Mouse (Mus musculus) kidney, postnatal 36 days (tissue): Measurements from ENCODE around the gene Rgma.

Source experiments
- DNase-seq, 2 experiments: peaks; one replicate each; pipeline ENCODE4 v3.0.0; 2021 to 2022; ENCODE audit warnings: mixed read lengths in 2 of 2

Rgma gene

GRCm38 (mm10) chr7:73402106-73402505 lies 26.8 kb downstream of the Rgma start:
- DNase-seq, result no peak

- DNase-seq, result no peak
Observed at GRCm38 (mm10) chr7:73402671-73403070, 27.4 kb downstream of the Rgma start.

- no peak for DNase-seq
Observed at GRCm38 (mm10) chr7:73403538-73403937, 28.2 kb downstream of the Rgma start.

GRCm38 (mm10) chr7:73405550-73405949 lies 30.2 kb downstream of the Rgma start:
- no peak for DNase-seq

- no peak for DNase-seq
Observed at GRCm38 (mm10) chr7:73411523-73411922, 36.2 kb downstream of the Rgma start.

GRCm38 (mm10) chr7:73411986-73412385 lies 36.7 kb downstream of the Rgma start:
- no peak for DNase-seq

GRCm38 (mm10) chr7:73412419-73412818 lies 37.1 kb downstream of the Rgma start:
- no peak for DNase-seq

GRCm38 (mm10) chr7:73414192-73414591 lies 38.9 kb downstream of the Rgma start:
- no peak for DNase-seq

GRCm38 (mm10) chr7:73419375-73419774 lies 44.1 kb downstream of the Rgma start:
- DNase-seq, result no peak

GRCm38 (mm10) chr7:73420827-73421226 lies 45.5 kb downstream of the Rgma start:
- DNase-seq, result no peak

- DNase-seq, result no peak
Observed at GRCm38 (mm10) chr7:73421278-73422015, 46.1 kb downstream of the Rgma start.

- DNase-seq, result peak; percentile 70 to 85
Observed at GRCm38 (mm10) chr7:73422223-73423113, 47.2 kb downstream of the Rgma start.

- DNase-seq, result peak; percentile 35 to 37
Observed at GRCm38 (mm10) chr7:73423236-73423635, 47.9 kb downstream of the Rgma start.

- DNase-seq, result no peak
Observed at GRCm38 (mm10) chr7:73424243-73424642, 48.9 kb downstream of the Rgma start.

GRCm38 (mm10) chr7:73424705-73425104 lies 49.4 kb downstream of the Rgma start:
- DNase-seq, result peak; percentile 24 to 53

- DNase-seq, result no peak
Observed at GRCm38 (mm10) chr7:73425451-73425850, 50.1 kb downstream of the Rgma start.

GRCm38 (mm10) chr7:73426235-73426634 lies 50.9 kb downstream of the Rgma start:
- no peak for DNase-seq

- DNase-seq, result no peak
Observed at GRCm38 (mm10) chr7:73426752-73427386, 51.6 kb downstream of the Rgma start.

- DNase-seq, result no peak
Observed at GRCm38 (mm10) chr7:73427794-73428193, 52.5 kb downstream of the Rgma start.

GRCm38 (mm10) chr7:73428525-73428924 lies 53.2 kb downstream of the Rgma start:
- no peak for DNase-seq

GRCm38 (mm10) chr7:73433637-73434335 lies 58.5 kb downstream of the Rgma start:
- no peak for DNase-seq

GRCm38 (mm10) chr7:73434336-73434677 lies 59.0 kb downstream of the Rgma start:
- DNase-seq, result no peak

GRCm38 (mm10) chr7:73435685-73436084 lies 60.4 kb downstream of the Rgma start:
- peak in 1 of 2 experiments; percentile 63 for DNase-seq
